Mouse (Mus musculus): ENCODE data around the gene Cdc6.

- TF ChIP-seq CTCF (IDR thresholded peaks at IDR 0.05; ENCODE audit: borderline replicate concordance, control insufficient read depth, extremely low read depth, insufficient read depth, low read length, poor library complexity) = no peak
- no peak for TF ChIP-seq POLR2A (IDR thresholded peaks at IDR 0.05; ENCODE audit: control insufficient read depth, extremely low read depth, insufficient read depth, low read length, poor library complexity)
These were observed 34.4 kb downstream of the Cdc6 start for GRCm38 (mm10) chr11:98941826-98942550.
